Mouse (Mus musculus) olfactory bulb, adult 2 months (tissue): ENCODE results near the gene B830017H08Rik.

Experiments used
- CTCF ChIP-seq: fragments of 200-500 bp; IDR thresholded peaks from 2 replicates; pipeline ENCODE4 v1.5.1; 2012; ENCODE audit warnings: low read depth, mild to moderate bottlenecking, low read length, moderate library complexity; ENCODE audit not compliant: insufficient read depth
- POLR2A ChIP-seq: fragments of 200-500 bp; IDR thresholded peaks from 2 replicates; pipeline ENCODE4 v1.6.1; 2012; ENCODE audit warnings: mild to moderate bottlenecking, low read depth, low read length, moderate library complexity; ENCODE audit not compliant: insufficient read depth

GRCm38 (mm10) chr16:17858592-17858991 lies 25.7 kb downstream of the B830017H08Rik start:
- TF ChIP-seq POLR2A (no peak), CTCF (no peak)
